Mouse (Mus musculus): ENCODE measurements around the gene Chrm1. TPM values are rescaled to one million over a fixed set of nuclear protein-coding genes. Genes with fewer than 3 reads are reported as not detected.
"Not testable (repeated sequence)": the region's sequence is repeated elsewhere in the genome, so short reads cannot be mapped to it uniquely, and the experiment has no call there.

The Chrm1 gene
- total and polyA plus RNA-seq, 2 experiments from 2014 or later = 0.80 to 2.4 TPM

DNA sequence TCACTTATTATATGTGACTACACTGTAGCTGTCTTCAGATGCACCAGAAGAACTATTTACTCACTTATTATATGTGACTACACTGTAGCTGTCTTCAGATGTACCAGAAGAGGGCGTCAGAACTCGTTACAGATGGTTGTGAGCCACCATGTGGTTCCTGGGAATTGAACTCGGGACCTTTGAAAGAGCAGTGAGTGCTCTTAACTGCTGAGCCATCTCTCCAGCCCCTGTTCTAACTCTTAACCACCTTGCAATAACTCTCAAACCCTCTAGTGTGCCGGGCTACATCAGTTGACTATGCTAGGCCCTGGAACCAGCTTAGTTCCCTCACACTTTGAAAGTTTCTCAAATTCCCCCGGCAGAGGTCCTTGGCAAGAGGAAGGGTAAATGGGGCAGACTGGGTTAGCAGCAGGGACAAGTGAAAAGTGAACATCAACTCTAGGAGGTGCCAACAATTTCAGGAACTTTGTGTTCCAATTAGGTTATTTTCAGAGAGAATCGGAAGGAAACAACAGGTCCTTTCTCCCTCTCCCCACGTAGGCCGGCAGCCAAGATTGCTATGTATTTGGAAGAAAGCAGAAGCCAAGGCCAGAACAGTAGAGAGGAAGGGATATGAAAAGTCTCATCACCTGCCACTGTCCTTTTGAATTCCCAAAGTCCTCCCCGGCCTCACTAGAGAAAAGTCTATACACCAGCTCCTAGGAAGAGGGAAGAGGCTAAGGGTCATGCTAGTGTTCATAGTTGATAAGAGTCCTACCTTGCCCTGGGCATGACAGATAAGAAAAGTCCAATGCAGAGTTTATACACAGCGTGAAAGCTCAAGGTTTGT lies 51.3 kb downstream of the Chrm1 start:
- Histone ChIP-seq H3K9ac (replicated peaks; ENCODE audit: low read length) (no peak overlapping the region), H3K4me1 (ENCODE audit: insufficient read depth, low read length) (peaks cover 14% of the 10 kb centered on the region)
- peak; percentile 29; the same call in 1 of the 2 replicates for TF ChIP-seq CTCF (IDR thresholded peaks at IDR 0.05; ENCODE audit: low read depth)

DNA sequence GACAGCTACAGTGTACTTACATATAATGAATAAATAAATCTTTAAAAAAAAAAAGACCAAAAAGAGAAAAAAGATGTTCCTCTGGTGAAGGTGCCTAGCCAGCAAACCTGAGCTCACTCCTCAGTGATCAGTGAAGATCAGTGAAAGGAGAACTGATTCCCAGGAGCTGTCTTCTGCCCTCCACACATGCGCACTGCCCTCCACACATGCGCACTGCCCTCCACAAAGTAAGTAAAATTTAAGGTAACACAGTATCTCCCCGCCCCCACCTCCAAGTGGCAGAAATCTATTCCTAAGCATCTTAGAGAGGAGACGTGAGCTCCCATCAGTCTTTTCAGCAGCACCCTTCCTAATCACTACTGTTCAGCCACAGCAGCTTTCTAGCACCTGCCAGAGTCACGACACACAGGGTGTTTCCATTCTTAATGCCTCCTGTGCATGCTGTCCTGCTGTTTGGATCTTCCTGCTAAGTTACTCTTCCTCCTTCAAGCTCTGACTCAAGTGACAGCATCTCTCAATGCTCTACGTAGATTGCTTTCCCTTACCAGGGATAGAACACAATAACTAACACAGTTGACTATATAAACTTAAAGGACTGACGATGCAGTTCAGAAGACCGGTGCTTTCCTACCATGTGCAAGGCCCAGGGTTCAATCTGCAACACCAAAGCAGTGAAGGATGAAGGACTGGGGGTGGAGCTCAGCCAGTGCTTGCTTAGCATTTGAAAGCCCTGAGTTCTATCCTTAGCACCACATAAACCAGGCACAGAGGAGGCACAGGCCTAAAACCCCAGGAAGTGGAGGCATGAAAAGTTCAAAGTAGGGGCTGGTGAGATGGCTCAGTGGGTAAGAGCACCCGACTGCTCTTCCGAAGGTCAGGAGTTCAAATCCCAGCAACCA lies 52.5 kb downstream of the Chrm1 start:
- Histone ChIP-seq H3K9me3 (ENCODE audit: low read length) (no peaks in the 10 kb centered on the region), H3K9ac (replicated peaks; ENCODE audit: low read length) (no peak overlapping the region), H3K27me3 (ENCODE audit: insufficient read depth, low read length) (no peaks in the 10 kb centered on the region), H3K36me3 (ENCODE audit: insufficient read depth, low read length) (no peaks in the 10 kb centered on the region), H3K27ac (no peak overlapping the region), H3K4me3 (ENCODE audit: low read length) (no peak overlapping the region), H3K4me2 (ENCODE audit: low read depth, low read length) (no peak overlapping the region), H3K4me1 (ENCODE audit: insufficient read depth, low read length) (peaks cover 11% of the 10 kb centered on the region)
- TF ChIP-seq CTCF (IDR thresholded peaks at IDR 0.05; ENCODE audit: low read depth) = no peak
- DNase-seq (ENCODE audit: low spot score) = no peak
- no peak for ATAC-seq
- WGBS = 66% methylated on average over 10 of the region's 10 CpGs

More for the DNA sequence above, 51.3 kb downstream of the Chrm1 start:
- Histone ChIP-seq H3K9me3 (ENCODE audit: low read length) (no peaks in the 10 kb centered on the region), H3K27me3 (ENCODE audit: insufficient read depth, low read length) (no peaks in the 10 kb centered on the region), H3K4me2 (ENCODE audit: low read depth, low read length) (no peak overlapping the region), H3K27ac (no peak overlapping the region), H3K36me3 (ENCODE audit: insufficient read depth, low read length) (peaks cover 8% of the 10 kb centered on the region), H3K4me3 (ENCODE audit: low read length) (no peak overlapping the region)
- WGBS = 66% methylated on average over 10 of the region's 10 CpGs
- no peak for DNase-seq (ENCODE audit: low spot score)
- ATAC-seq = no peak

DNA sequence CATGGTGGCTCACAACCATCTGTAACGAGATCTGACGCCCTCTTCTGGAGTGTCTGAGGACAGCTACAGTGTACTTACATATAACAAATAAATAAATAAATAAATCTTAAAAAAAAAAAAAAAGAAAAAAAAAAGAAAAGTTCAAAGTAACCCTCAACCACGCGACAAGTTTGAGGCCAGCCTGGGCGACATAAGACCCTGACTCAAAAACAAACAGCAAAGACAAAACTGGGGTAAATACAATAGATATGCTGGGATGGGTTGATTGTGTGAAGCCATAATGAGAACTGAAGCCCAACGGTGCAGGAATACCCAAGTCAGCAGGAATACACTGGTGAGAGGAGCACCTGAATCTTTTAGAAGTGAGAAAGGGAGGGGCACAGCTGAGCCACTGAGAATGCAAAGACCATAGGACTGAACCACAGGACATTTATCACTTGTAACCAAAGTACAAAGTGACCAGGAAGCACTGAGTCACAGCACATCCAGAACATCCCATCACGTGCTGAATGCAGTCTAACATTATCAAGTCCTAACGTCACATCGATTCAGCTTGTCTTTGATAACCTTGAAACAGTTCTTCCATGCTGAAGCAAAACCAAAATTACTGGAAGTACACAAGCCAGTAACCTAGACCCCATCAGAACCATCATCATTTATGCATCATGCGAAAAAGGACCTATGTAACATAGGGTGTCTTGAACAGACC lies 53.3 kb downstream of the Chrm1 start:
- no peak for TF ChIP-seq CTCF (IDR thresholded peaks at IDR 0.05; ENCODE audit: low read depth)
- Histone ChIP-seq H3K36me3 (ENCODE audit: insufficient read depth, low read length) (no peaks in the 10 kb centered on the region), H3K9me3 (ENCODE audit: low read length) (no peaks in the 10 kb centered on the region), H3K4me3 (ENCODE audit: low read length) (no peak overlapping the region), H3K27me3 (ENCODE audit: insufficient read depth, low read length) (no peaks in the 10 kb centered on the region), H3K4me1 (ENCODE audit: insufficient read depth, low read length) (peaks cover 12% of the 10 kb centered on the region), H3K4me2 (ENCODE audit: low read depth, low read length) (no peak overlapping the region), H3K27ac (no peak overlapping the region), H3K9ac (replicated peaks; ENCODE audit: low read length) (no peak overlapping the region)
- DNase-seq (ENCODE audit: low spot score) (no peak), ATAC-seq (no peak)
- 70% methylated on average over 8 of the region's 10 CpGs for WGBS

DNA sequence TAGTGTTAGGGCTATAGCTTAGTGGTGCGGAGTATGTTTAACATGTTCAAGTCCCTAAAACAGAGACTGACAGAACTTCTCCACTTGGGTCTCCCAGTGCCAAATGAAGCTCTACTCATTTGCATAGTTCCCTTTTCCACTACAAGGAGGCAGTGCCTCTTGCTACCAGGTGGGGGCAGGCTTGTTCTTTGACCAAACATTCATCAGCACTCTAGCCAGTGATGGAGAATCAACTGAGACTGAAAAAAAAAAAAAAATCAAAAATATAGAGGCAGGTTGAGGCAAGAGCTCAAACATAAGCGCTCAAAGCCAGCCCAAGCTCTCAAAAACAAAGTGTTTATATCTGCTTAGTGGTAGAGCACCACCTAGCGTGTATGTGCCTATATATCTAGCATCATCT lies 54.8 kb downstream of the Chrm1 start:
- Histone ChIP-seq H3K36me3 (ENCODE audit: insufficient read depth, low read length) (no peaks in the 10 kb centered on the region), H3K27me3 (ENCODE audit: insufficient read depth, low read length) (no peaks in the 10 kb centered on the region), H3K4me2 (ENCODE audit: low read depth, low read length) (no peak overlapping the region), H3K9ac (replicated peaks; ENCODE audit: low read length) (no peak overlapping the region), H3K4me3 (ENCODE audit: low read length) (no peak overlapping the region), H3K9me3 (ENCODE audit: low read length) (no peaks in the 10 kb centered on the region), H3K4me1 (ENCODE audit: insufficient read depth, low read length) (peaks cover 10% of the 10 kb centered on the region; the same call in 1 of the 2 replicates), H3K27ac (no peak overlapping the region)
- 71% methylated on average over 3 of the region's 3 CpGs for WGBS
- DNase-seq (ENCODE audit: low spot score) (peak; percentile 76), ATAC-seq (no peak)
- peak; percentile 79 for TF ChIP-seq CTCF (IDR thresholded peaks at IDR 0.05; ENCODE audit: low read depth)

DNA sequence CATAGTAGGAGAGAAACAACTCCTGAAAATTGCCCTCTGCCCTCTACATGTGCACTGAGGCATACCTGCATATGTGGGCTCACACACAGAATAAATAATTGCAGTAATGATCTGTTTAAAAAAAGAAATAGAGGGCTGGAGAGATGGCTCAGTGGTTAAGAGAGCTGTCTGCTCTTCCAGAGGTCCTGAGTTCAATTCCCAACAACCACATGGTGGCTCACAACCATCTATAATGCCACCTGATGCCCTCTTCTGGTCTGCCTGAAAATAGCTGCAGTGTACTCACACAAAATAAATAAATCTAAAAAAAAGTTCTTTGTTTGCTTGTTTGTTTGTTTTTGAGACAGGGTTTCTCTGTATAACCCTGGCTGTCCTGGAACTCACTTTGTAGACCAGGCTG lies 55.4 kb downstream of the Chrm1 start:
- not testable (repeated sequence) for DNase-seq (ENCODE audit: low spot score); ATAC-seq; H3K4me2 ChIP-seq (ENCODE audit: low read depth, low read length); H3K27ac ChIP-seq; H3K9me3 ChIP-seq (ENCODE audit: low read length); H3K9ac ChIP-seq (replicated peaks; ENCODE audit: low read length); H3K36me3 ChIP-seq (ENCODE audit: insufficient read depth, low read length); H3K4me3 ChIP-seq (ENCODE audit: low read length); H3K27me3 ChIP-seq (ENCODE audit: insufficient read depth, low read length); H3K4me1 ChIP-seq (ENCODE audit: insufficient read depth, low read length)
- peak; percentile 30 for TF ChIP-seq CTCF (IDR thresholded peaks at IDR 0.05; ENCODE audit: low read depth)

DNA sequence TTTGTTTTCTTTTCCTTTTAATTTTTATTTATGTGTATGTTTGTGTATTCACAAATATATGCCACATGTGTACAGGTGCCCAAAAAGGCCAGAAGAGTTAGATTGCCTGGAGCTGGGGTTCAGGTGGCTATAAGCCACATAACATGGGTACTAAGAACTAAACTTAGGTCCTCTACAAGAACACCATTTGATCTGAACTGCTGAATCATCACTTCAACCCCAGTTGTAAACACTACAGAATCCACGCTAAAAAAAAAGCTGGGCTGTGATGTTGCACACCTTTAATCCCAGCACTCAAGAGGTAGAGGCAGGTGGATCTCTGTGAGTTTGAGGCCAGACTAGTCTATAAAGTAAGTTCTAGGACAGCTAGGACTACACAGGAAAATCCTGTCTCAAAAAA lies 57.8 kb downstream of the Chrm1 start:
- no peak for DNase-seq (ENCODE audit: low spot score)
- Histone ChIP-seq H3K27me3 (ENCODE audit: insufficient read depth, low read length) (no peaks in the 10 kb centered on the region), H3K4me2 (ENCODE audit: low read depth, low read length) (peak overlapping the region; percentile 73; the same call in 1 of the 2 replicates), H3K36me3 (ENCODE audit: insufficient read depth, low read length) (peaks cover 16% of the 10 kb centered on the region), H3K27ac (no peak overlapping the region), H3K9ac (replicated peaks; ENCODE audit: low read length) (no peak overlapping the region), H3K4me1 (ENCODE audit: insufficient read depth, low read length) (peaks cover 14% of the 10 kb centered on the region; the same call in 1 of the 2 replicates), H3K4me3 (ENCODE audit: low read length) (peak overlapping the region; percentile 71; the same call in 1 of the 2 replicates), H3K9me3 (ENCODE audit: low read length) (no peaks in the 10 kb centered on the region)
- WGBS = 81% methylated on average over 1 of the region's 1 CpGs
- TF ChIP-seq CTCF (IDR thresholded peaks at IDR 0.05; ENCODE audit: low read depth) = no peak
- ATAC-seq = no peak
